Mouse (Mus musculus): ENCODE measurements around the gene Rhov.

- no peak for TF ChIP-seq POLR2AphosphoS2 (IDR thresholded peaks at IDR 0.05; ENCODE audit: insufficient read length, low read depth)
- no peak for TF ChIP-seq E2F4 (IDR thresholded peaks at IDR 0.05; ENCODE audit: insufficient read depth)
- TF ChIP-seq POLR2A (IDR thresholded peaks at IDR 0.05; ENCODE audit: insufficient read length, low read depth), result no peak
- no peak for TF ChIP-seq SRF (IDR thresholded peaks at IDR 0.05; ENCODE audit: control insufficient read depth, insufficient read length, low read depth)
These were observed 27.8 kb upstream of the Rhov start for GRCm38 (mm10) chr2:119298839-119299238.
